Mouse (Mus musculus) E14TG2a.4 (cell line): ENCODE measurements at regions not wholly inside any gene's neighbourhood (a gene's known extent, or its start where the extent isn't known, plus 50 kb on each side); places are given as distances from the start of the nearest gene placed in this dataset.

Experiments used
- H3K27me3 ChIP-seq: 2 replicates; pipeline ENCODE4 v1.6.1; 2014; ENCODE audit warnings: low read length, control low read depth; ENCODE audit not compliant: insufficient read depth
- H3K36me3 ChIP-seq: 2 replicates; pipeline ENCODE4 v1.6.1; 2014; ENCODE audit warnings: low read length, control low read depth; ENCODE audit not compliant: insufficient read depth
- H3K4me1 ChIP-seq: replicated peaks from 2 replicates; pipeline ENCODE4 v1.6.1; 2014; ENCODE audit warnings: low read depth, low read length, control low read depth
- H3K4me3 ChIP-seq: replicated peaks from 2 replicates; pipeline ENCODE4 v1.5.1; 2014; ENCODE audit warnings: mild to moderate bottlenecking, low read length
- H3K9me3 ChIP-seq: 2 replicates; pipeline ENCODE4 v1.6.1; 2014; ENCODE audit warnings: low read length, control low read depth
- CTCF ChIP-seq: conservative IDR thresholded peaks from 2 replicates; pipeline ENCODE4 v1.5.1; 2014; ENCODE audit warnings: low read length
- NANOG ChIP-seq: IDR thresholded peaks from 2 replicates; pipeline ENCODE4 v1.6.1; 2014; ENCODE audit warnings: borderline replicate concordance, low read length, mixed read lengths
- POU5F1 ChIP-seq: IDR thresholded peaks from 2 replicates; pipeline ENCODE4 v1.6.1; 2014; ENCODE audit warnings: low read length, borderline replicate concordance

DNA sequence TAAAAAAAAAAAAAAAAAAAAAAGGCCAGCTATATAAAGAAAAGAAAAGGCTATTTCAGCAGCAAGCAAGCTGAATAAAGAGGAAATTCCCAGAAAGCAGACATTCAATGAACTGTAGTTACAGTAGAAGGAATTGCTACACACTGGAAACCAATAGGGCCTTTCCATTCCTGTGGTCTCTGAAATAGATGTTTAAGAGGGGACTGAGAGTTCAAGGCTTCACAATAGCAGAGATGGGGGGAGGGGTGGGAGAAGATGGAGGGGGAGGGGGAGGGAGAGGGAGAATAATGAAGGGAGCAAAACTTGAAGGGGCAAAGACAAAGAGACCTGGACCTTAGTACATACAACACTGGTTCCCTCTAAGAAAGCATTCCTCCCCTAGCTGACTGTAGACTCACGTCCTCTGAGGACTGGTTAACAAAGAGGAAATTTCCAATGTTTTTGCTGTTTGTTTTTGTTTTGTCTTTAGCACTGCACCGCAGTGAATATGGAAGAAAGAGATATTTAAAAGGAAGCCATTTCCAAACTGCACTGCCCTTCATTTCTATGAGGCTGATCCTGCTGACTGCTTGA, 119.8 kb upstream of the Irak1bp1 start:
- no peak for TF ChIP-seq POU5F1
- TF ChIP-seq CTCF = no peak
- TF ChIP-seq NANOG = no peak
- Histone ChIP-seq H3K27me3 (no peaks in the 10 kb centered on the region), H3K4me1 (no peaks in the 10 kb centered on the region), H3K36me3 (no peaks in the 10 kb centered on the region), H3K4me3 (no peak overlapping the region), H3K9me3 (0 out of 2 replicates have a peak, but pooled peaks cover 6% of the 10 kb centered on the region)

- Histone ChIP-seq H3K27me3 (no peaks in the 10 kb centered on the region), H3K9me3 (0 out of 2 replicates have a peak, but pooled peaks cover 1% of the 10 kb centered on the region), H3K36me3 (no peaks in the 10 kb centered on the region), H3K4me1 (no peaks in the 10 kb centered on the region), H3K4me3 (no peak overlapping the region)
- TF ChIP-seq NANOG = no peak
Measured at GRCm38 (mm10) chr9:82709991-82710593, 119.2 kb upstream of the Irak1bp1 start.

- no peaks in the 10 kb centered on the region for H3K36me3 ChIP-seq
- no peaks in the 10 kb centered on the region for H3K4me1 ChIP-seq
- no peak for TF ChIP-seq POU5F1
- TF ChIP-seq CTCF = no peak
- TF ChIP-seq NANOG = no peak
- H3K4me3 ChIP-seq = no peak overlapping the region
- no peaks in the 10 kb centered on the region for H3K27me3 ChIP-seq
- no peaks in the 10 kb centered on the region for H3K9me3 ChIP-seq
Measured at GRCm38 (mm10) chr9:82710945-82711516, 118.3 kb upstream of the Irak1bp1 start.

DNA sequence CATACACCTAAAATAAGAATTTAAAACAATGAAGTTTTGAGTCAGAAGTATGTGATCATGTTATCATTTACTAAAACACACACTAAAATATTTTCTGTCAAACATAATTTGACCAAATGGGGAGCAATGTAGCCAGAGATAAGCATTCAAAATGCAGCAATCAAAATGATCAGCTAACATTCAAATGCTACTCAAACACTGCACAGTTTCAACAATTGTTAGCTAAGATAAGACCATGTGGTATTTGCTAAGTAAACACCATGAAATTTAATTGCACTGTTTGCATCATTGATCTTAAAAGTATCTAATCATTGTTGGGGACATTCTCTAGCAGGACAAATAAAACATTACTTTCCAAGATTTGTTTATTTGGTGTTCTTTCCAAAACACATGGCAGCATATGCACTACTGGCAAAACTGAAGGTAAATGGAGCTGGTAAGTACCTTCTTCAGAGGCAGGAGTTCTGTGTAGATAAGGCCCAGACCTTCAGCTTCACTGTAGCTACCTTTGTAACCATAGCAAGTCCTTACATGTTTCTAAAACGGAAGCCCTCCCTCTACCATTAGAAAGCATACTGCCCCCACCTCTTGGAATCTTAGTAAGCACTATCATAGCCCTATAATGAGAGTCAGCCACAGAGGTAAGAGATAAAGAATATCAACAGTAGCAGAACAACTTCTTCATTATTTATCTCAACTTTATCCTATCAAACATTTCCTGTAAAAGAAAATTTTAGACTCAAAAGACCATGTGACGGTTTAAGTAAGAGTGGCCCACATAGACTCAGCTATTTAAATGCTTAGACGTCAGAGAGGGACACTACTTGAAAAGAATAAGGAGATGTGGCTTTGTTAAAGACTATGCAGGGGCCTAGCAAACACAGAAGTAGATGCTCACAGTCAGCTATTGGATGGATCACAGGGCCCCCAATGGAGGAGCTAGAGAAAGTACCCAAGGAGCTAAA, 116.3 kb upstream of the Irak1bp1 start:
- Histone ChIP-seq H3K4me1 (no peaks in the 10 kb centered on the region), H3K4me3 (no peak overlapping the region), H3K27me3 (no peaks in the 10 kb centered on the region), H3K36me3 (no peaks in the 10 kb centered on the region), H3K9me3 (no peaks in the 10 kb centered on the region)
- TF ChIP-seq CTCF (no peak), POU5F1 (no peak), NANOG (no peak)

DNA sequence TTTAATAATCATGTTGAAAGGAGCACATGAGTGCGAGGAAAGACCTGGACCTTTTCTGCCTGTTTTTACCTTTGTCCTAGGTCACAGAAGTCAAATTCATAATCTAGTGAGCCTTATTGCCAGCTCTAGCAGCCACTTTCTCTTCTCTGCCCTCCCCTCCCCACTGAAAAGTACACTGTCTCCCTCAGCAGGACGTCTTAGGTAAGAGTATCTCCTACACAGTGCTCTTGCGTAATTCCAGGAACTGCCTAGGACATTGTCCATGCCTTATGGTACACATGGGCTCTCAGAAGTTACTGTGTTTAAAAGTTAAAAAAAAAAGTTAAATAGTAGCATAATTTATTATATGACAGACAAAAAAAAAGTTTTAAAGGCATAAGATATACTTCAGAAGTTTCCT, 100.7 kb upstream of the Irak1bp1 start:
- Histone ChIP-seq H3K4me1 (no peaks in the 10 kb centered on the region), H3K36me3 (no peaks in the 10 kb centered on the region), H3K9me3 (no peaks in the 10 kb centered on the region), H3K4me3 (no peak overlapping the region), H3K27me3 (no peaks in the 10 kb centered on the region)
- TF ChIP-seq CTCF = no peak
- TF ChIP-seq NANOG = no peak
- TF ChIP-seq POU5F1 = no peak

- no peak overlapping the region for H3K4me3 ChIP-seq
- no peak for TF ChIP-seq NANOG
- no peak for TF ChIP-seq POU5F1
- TF ChIP-seq CTCF = no peak
- H3K36me3 ChIP-seq = no peaks in the 10 kb centered on the region
- no peaks in the 10 kb centered on the region for H3K27me3 ChIP-seq
- no peaks in the 10 kb centered on the region for H3K4me1 ChIP-seq
- no peaks in the 10 kb centered on the region for H3K9me3 ChIP-seq
Measured at GRCm38 (mm10) chr9:82729646-82730045, 99.7 kb upstream of the Irak1bp1 start.

DNA sequence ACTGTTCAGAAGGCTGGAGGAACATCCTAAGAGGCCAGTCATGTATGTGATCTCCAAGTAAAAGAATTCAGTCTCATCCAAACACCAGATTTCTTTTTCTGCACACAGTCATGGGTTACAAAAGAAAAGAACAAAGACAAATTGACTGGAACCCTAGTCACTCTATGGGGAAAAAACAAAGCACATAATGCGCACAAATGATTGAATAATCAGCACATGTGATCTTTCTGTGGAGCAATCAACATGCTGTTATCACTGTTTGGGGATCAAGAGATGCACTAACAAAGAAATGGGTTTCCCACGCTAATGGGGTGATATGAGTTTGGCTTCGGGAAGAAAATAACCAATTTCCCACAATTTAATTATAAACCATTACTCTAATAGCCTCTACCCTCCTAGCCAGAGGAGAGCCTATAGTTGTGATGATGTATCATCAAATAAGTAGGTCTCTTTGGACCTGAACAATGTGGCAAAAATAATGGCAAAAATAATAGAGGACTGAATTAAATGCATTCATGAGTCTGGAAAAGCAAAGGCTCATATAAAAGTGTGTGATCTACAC, 96.2 kb upstream of the Irak1bp1 start:
- no peaks in the 10 kb centered on the region for H3K27me3 ChIP-seq
- H3K4me1 ChIP-seq = no peaks in the 10 kb centered on the region
- H3K36me3 ChIP-seq = no peaks in the 10 kb centered on the region
- H3K4me3 ChIP-seq = no peak overlapping the region
- H3K9me3 ChIP-seq = no peaks in the 10 kb centered on the region
- TF ChIP-seq POU5F1 = no peak
- TF ChIP-seq NANOG = no peak
- TF ChIP-seq CTCF = no peak

DNA sequence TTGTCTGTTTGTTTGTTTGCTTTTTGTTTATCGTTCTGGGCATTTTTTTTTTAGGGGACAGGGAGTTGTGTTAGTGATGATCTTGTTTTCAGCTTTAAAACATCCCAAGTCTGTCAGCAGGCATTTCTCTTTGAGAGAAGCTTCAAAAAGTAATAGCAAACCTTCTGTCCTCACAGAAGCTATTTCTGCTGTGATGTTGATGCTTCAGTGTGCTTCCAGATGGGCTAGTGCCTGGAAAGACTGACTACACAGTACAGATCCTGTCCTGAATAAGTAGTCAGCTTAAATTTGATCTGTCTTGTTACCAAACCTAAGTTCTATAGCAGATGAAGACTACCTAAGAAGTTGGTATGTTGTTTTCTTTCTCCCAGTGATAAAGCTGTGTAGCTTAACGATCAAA, 94.4 kb upstream of the Irak1bp1 start:
- Histone ChIP-seq H3K4me1 (no peaks in the 10 kb centered on the region), H3K36me3 (no peaks in the 10 kb centered on the region), H3K4me3 (no peak overlapping the region), H3K9me3 (no peaks in the 10 kb centered on the region), H3K27me3 (no peaks in the 10 kb centered on the region)
- TF ChIP-seq POU5F1 = no peak
